Mouse (Mus musculus) MEL (cell line): ENCODE results near the gene Adarb1. TPM values are rescaled to one million over a fixed set of nuclear protein-coding genes. Genes with fewer than 3 reads are reported as not detected.

Experiments
- DNase-seq: peaks from one replicate; pipeline ENCODE4 v3.0.0; 2011; ENCODE audit warnings: low read depth, low spot score
- H3K27ac ChIP-seq: 2 replicates; pipeline ENCODE4 v1.5.1; 2012; ENCODE audit warnings: low read depth, mild to moderate bottlenecking, control low read depth, low read length, moderate library complexity; ENCODE audit not compliant: control insufficient read depth
- H3K27me3 ChIP-seq, 2 experiments: fragments of 150-350 bp in 1 of 2; sonication (generic) in 1 of 2; 2 replicates each; pipeline ENCODE4 v1.6.1; 2012; ENCODE audit warnings: low read length in 2 of 2, mild to moderate bottlenecking in 2 of 2, improper control_type of control experiment in 1 of 2, moderate library complexity in 1 of 2; ENCODE audit not compliant: insufficient read depth in 2 of 2, control insufficient read depth in 1 of 2
- H3K36me3 ChIP-seq, 2 experiments: 2 replicates each; pipeline ENCODE4 v1.6.1; 2012 to 2014; ENCODE audit warnings: low read length in 2 of 2, improper control_type of control experiment in 1 of 2, inconsistent platforms in 1 of 2, mild to moderate bottlenecking in 1 of 2; ENCODE audit not compliant: insufficient read depth in 2 of 2, control insufficient read depth in 1 of 2
- H3K4me1 ChIP-seq, 2 experiments: fragments of 150-350 bp in 1 of 2; sonication (generic) in 1 of 2; 2 replicates each; pipeline ENCODE4 v1.6.1; 2012; ENCODE audit warnings: low read length in 2 of 2, improper control_type of control experiment in 1 of 2, mild to moderate bottlenecking in 1 of 2; ENCODE audit not compliant: insufficient read depth in 2 of 2, control insufficient read depth in 1 of 2
- H3K4me3 ChIP-seq, 2 experiments: fragments of 150-350 bp in 1 of 2; sonication (generic) in 1 of 2; 2 replicates each; pipeline ENCODE4 v1.5.1; 2012; ENCODE audit warnings: low read depth in 2 of 2, low read length in 2 of 2, mild to moderate bottlenecking in 2 of 2, moderate library complexity in 2 of 2, control low read depth in 1 of 2, improper control_type of control experiment in 1 of 2; ENCODE audit not compliant: control insufficient read depth in 1 of 2, insufficient read depth in 1 of 2
- H3K79me2 ChIP-seq: 2 replicates; pipeline ENCODE4 v1.6.1; 2012; ENCODE audit warnings: mild to moderate bottlenecking, low read length, moderate library complexity; ENCODE audit not compliant: control insufficient read depth, poor library complexity, insufficient read depth
- H3K9ac ChIP-seq: 2 replicates; pipeline ENCODE4 v1.6.1; 2012; ENCODE audit warnings: low read depth, mild to moderate bottlenecking, control low read depth, low read length, moderate library complexity; ENCODE audit not compliant: control insufficient read depth, poor library complexity, severe bottlenecking
- H3K9me3 ChIP-seq: fragments of 150-350 bp; sonication (generic); replicated peaks from 2 replicates; pipeline ENCODE4 v1.6.1; 2012; ENCODE audit warnings: mild to moderate bottlenecking, low read length, improper control_type of control experiment, moderate library complexity; ENCODE audit not compliant: insufficient read depth
- CHD2 ChIP-seq: IDR thresholded peaks from 2 replicates; pipeline ENCODE4 v1.6.1; 2011; ENCODE audit warnings: low read length, improper control_type of control experiment
- E2F4 ChIP-seq: IDR thresholded peaks from 2 replicates; pipeline ENCODE4 v1.6.1; 2011; ENCODE audit warnings: low read depth, low read length, improper control_type of control experiment, borderline replicate concordance
- EP300 ChIP-seq, 2 experiments: IDR thresholded peaks; 2 replicates each; pipeline ENCODE4 v1.6.1; 2011; ENCODE audit warnings: improper control_type of control experiment in 2 of 2, low read length in 2 of 2, low read depth in 1 of 2, mild to moderate bottlenecking in 1 of 2
- GABPA ChIP-seq: IDR thresholded peaks from 2 replicates; pipeline ENCODE4 v1.6.1; 2012; ENCODE audit warnings: low read depth, mild to moderate bottlenecking, inconsistent platforms, low read length, improper control_type of control experiment, moderate library complexity
- HCFC1 ChIP-seq: IDR thresholded peaks from 2 replicates; pipeline ENCODE4 v1.6.1; 2012; ENCODE audit warnings: low read depth, mild to moderate bottlenecking, inconsistent platforms, low read length, improper control_type of control experiment, moderate library complexity
- JUND ChIP-seq: IDR thresholded peaks from 2 replicates; pipeline ENCODE4 v1.6.1; 2011; ENCODE audit warnings: low read depth, mild to moderate bottlenecking, improper control_type of control experiment, low read length
- MAX ChIP-seq: IDR thresholded peaks from 2 replicates; pipeline ENCODE4 v1.6.1; 2011; ENCODE audit warnings: low read length, improper control_type of control experiment
- MAZ ChIP-seq: IDR thresholded peaks from 2 replicates; pipeline ENCODE4 v1.6.1; 2012; ENCODE audit warnings: low read depth, mild to moderate bottlenecking, inconsistent platforms, low read length, improper control_type of control experiment
- MEF2A ChIP-seq: IDR thresholded peaks from 2 replicates; pipeline ENCODE4 v1.6.1; 2014; ENCODE audit warnings: low read depth, mild to moderate bottlenecking, inconsistent platforms, low read length, improper control_type of control experiment; ENCODE audit not compliant: poor library complexity, insufficient replicate concordance, severe bottlenecking; ENCODE audit errors: extremely low read depth
- MYB ChIP-seq: IDR thresholded peaks from 2 replicates; pipeline ENCODE4 v1.6.1; 2011; ENCODE audit warnings: mild to moderate bottlenecking, low read depth, low read length, improper control_type of control experiment
- MYC ChIP-seq: IDR thresholded peaks from 2 replicates; pipeline ENCODE4 v1.6.1; 2011; ENCODE audit warnings: low read depth, mild to moderate bottlenecking, low read length, improper control_type of control experiment, moderate library complexity
- NELFE ChIP-seq: IDR thresholded peaks from 2 replicates; pipeline ENCODE4 v1.6.1; 2011; ENCODE audit warnings: low read depth, low read length, improper control_type of control experiment
- NRF1 ChIP-seq: IDR thresholded peaks from 2 replicates; pipeline ENCODE4 v1.6.1; 2014; ENCODE audit warnings: low read depth, mild to moderate bottlenecking, inconsistent platforms, low read length, improper control_type of control experiment, moderate library complexity; ENCODE audit not compliant: poor library complexity, insufficient read depth, severe bottlenecking
- POLR2AphosphoS2 ChIP-seq: IDR thresholded peaks from 2 replicates; pipeline ENCODE4 v1.6.1; 2011; ENCODE audit warnings: low read length, improper control_type of control experiment
- TAL1 ChIP-seq: IDR thresholded peaks from 2 replicates; pipeline ENCODE4 v1.6.1; 2012; ENCODE audit warnings: mild to moderate bottlenecking, inconsistent platforms, low read length, moderate library complexity, mixed read lengths
- TBP ChIP-seq: IDR thresholded peaks from 2 replicates; pipeline ENCODE4 v1.8.0; 2011; ENCODE audit warnings: low read depth, low read length, improper control_type of control experiment
- TCF12 ChIP-seq: IDR thresholded peaks from 2 replicates; pipeline ENCODE4 v1.6.1; 2014; ENCODE audit warnings: low read depth, mild to moderate bottlenecking, inconsistent platforms, low read length, improper control_type of control experiment, moderate library complexity
- UBTF ChIP-seq: IDR thresholded peaks from 2 replicates; pipeline ENCODE4 v1.6.1; 2012; ENCODE audit warnings: low read depth, mild to moderate bottlenecking, inconsistent platforms, low read length, improper control_type of control experiment, moderate library complexity, borderline replicate concordance; ENCODE audit not compliant: insufficient read depth
- USF1 ChIP-seq: IDR thresholded peaks from 2 replicates; pipeline ENCODE4 v1.6.1; 2014; ENCODE audit warnings: low read depth, mild to moderate bottlenecking, inconsistent platforms, low read length, improper control_type of control experiment, moderate library complexity
- polyA plus RNA-seq, 2 experiments: library from polyadenylated mRNA; stranded (reverse) in 1 of 2; unstranded in 1 of 2; fragments of >175 nt in 1 of 2; fragments of >200 nt in 1 of 2; gene quantifications; 2 replicates each; pipeline versions ENCODE4 v1.2.1 to v1.2.4; 2012; ENCODE audit warnings: low replicate concordance in 2 of 2, low read depth in 1 of 2; ENCODE audit not compliant: insufficient read length in 2 of 2, insufficient read depth in 1 of 2, missing spikeins in 1 of 2
- total RNA-seq: library from RNA; depleted of rRNA; stranded (reverse); fragments of 300-350 nt; gene quantifications from 2 replicates; pipeline ENCODE4 v1.2.3, GENCODE M21; 2012; rRNA removed

Gene Adarb1
- total and polyA plus RNA-seq, 3 experiments = 2.4 to 3.8 TPM; not detected in 1

GRCm38 (mm10) chr10:77240764-77241163, 177.3 kb downstream of the Adarb1 start:
- Histone ChIP-seq H3K27me3 (no peaks in the 10 kb centered on the region), H3K4me3 (no peak overlapping the region), H3K79me2 (no peaks in the 10 kb centered on the region), H3K4me1 (no peaks in the 10 kb centered on the region), H3K9me3 (no peaks in the 10 kb centered on the region), H3K36me3 (no peaks in the 10 kb centered on the region), H3K27ac (no peak overlapping the region), H3K9ac (no peak overlapping the region)
- TF ChIP-seq E2F4 (no peak), MAX (no peak), HCFC1 (no peak), NRF1 (no peak), POLR2AphosphoS2 (no peak), TAL1 (no peak), MEF2A (no peak), JUND (no peak), USF1 (no peak), MAZ (no peak), UBTF (no peak), TBP (no peak), MYC (no peak), MYB (no peak), TCF12 (no peak), GABPA (no peak), EP300 (IDR thresholded peaks at IDR 0.05; ENCODE audit: low read depth in 1 of 2, low read length in 2 of 2) (no peak), CHD2 (no peak), NELFE (no peak)
- DNase-seq = no peak

Other genes starting within 250 kb of the Adarb1 start
- 13.5 and 20.3 TPM in 2 replicates for gene Pofut2, start 159.1 kb downstream of the Adarb1 start, total RNA-seq
- 10 to 100 TPM in 1 of 2 experiments, not detected in 1; 24.5 TPM for gene Pofut2, start 159.1 kb downstream of the Adarb1 start, polyA plus RNA-seq
- gene Fam207a, start 97.5 kb upstream of the Adarb1 start, total RNA-seq = 54.9 and 70.6 TPM in 2 replicates
- gene Fam207a, start 97.5 kb upstream of the Adarb1 start, polyA plus RNA-seq = 10 to 100 TPM in 1 of 2 experiments, not detected in 1; 74.0 TPM
- 36.7 and 36.9 TPM in 2 replicates for gene Itgb2, start 112.0 kb upstream of the Adarb1 start, total RNA-seq
- 10 to 100 TPM in 1 of 2 experiments, not detected in 1; 45.8 TPM for gene Itgb2, start 112.0 kb upstream of the Adarb1 start, polyA plus RNA-seq
- gene Pttg1ip, start 163.4 kb upstream of the Adarb1 start, total RNA-seq = 41.1 and 50.4 TPM in 2 replicates
- gene Pttg1ip, start 163.4 kb upstream of the Adarb1 start, polyA plus RNA-seq = 10 to 100 TPM in 1 of 2 experiments, not detected in 1; 53.1 TPM
- 145 and 151 TPM in 2 replicates for gene Sumo3, start 187.8 kb upstream of the Adarb1 start, total RNA-seq
- gene Sumo3, start 187.8 kb upstream of the Adarb1 start, polyA plus RNA-seq = 100 to 1,000 TPM in 1 of 2 experiments, not detected in 1; 342 TPM
- 3.5 and 3.7 TPM in 2 replicates for gene Gm49325, start 187.9 kb upstream of the Adarb1 start, total RNA-seq
- gene Gm49325, start 187.9 kb upstream of the Adarb1 start, polyA plus RNA-seq = 1 to 10 TPM in 1 of 2 experiments, not detected in 1; 1.0 TPM
- 55.2 and 62.4 TPM in 2 replicates for gene Ube2g2, start 204.0 kb upstream of the Adarb1 start, total RNA-seq
- gene Ube2g2, start 204.0 kb upstream of the Adarb1 start, polyA plus RNA-seq = 100 to 1,000 TPM in 1 of 2 experiments, not detected in 1; 112 TPM